Mouse (Mus musculus) 416B (cell line): ENCODE measurements at regions not wholly inside any gene's neighbourhood (a gene's known extent, or its start where the extent isn't known, plus 50 kb on each side); places are given as distances from the start of the nearest gene placed in this dataset.

Experiments
- DNase-seq: peaks from one replicate; pipeline ENCODE4 v3.0.0; 2011; ENCODE audit warnings: low read depth

DNA sequence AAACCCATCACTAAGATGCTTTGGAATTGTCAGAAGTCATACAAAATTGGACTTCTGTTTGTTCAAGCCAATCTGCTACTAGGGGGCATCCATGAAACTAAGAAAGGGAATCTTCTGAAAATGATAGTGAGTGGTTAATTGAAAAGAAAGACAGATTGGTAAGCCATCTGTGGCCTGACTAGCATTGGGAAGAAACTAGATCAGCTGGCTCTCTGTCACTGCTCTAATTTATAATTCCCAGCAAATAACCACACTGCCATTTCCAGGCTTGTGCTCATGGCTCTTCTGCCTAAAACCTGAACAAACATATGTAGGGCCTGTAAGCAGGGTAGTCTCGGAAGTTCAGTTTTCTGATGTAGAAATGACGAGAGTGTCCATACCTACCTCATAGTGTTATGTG, 569.8 kb downstream of the Pcdh19 start:
- no peak for DNase-seq

DNA sequence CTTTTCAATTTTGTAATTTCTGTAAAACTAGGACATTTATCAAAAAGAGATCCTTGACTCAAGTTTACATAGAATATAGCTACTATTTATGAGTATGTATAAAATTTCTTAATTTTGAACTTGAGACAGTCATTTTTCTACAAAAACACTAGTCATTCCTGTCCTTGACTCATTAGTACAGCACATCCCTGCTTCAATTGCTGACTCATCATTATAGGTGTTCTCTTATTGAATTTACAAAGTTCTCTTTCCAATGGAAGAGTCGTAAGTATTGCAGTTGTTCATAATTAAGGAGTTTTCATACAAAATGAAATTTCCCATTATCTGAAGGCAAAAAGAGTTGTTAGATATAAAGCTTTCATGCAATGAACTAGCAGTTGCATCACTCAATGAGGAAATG, 578.6 kb downstream of the Pcdh19 start:
- DNase-seq = no peak

DNA sequence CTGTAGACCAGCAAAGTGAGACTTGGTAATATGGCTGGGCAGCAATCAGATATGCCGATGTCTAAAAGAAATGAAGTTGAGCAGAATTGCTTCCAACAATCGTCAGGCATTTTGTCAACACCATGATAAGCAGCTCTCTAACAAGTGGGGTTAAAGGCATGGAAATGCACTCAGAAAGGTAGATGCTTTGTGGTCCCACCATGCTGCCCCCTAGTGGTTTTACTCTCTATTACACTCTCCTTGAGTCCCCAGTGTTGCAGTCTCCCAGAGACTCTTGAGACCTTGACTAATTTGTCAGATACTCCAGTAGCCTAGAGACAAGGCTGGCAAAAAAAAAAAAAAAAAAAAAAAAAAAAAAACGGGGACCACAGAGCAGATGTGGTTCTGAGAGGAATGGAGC, 595.8 kb downstream of the Pcdh19 start:
- no peak for DNase-seq

DNA sequence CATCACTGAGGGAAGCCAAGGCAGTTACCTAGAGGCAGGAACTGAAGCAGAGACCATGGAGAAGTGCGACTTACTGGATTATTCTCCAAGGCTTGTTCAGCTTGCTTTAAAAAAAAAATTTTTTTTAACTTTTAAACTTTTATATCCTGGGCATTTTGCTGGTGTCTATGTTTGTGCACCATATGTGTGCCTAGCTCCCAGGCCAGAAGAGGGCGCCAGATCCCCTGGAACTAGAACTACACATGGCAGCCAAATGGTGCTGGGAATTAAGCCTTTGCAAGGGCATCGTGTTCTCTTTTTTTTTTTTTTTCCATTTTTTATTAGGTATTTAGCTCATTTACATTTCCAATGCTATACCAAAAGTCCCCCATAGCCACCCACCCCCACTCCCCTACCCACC, 624.7 kb downstream of the Pcdh19 start:
- DNase-seq = peak; percentile 0
